Mouse (Mus musculus) monocyte, adult 2 months (primary cell): ENCODE data around the gene Isx.

Experiments used
- DNase-seq, 2 experiments: peaks; one replicate each; pipeline ENCODE4 v3.0.0; 2022; ENCODE audit warnings: low spot score in 2 of 2, low read depth in 1 of 2

The Isx gene

DNA sequence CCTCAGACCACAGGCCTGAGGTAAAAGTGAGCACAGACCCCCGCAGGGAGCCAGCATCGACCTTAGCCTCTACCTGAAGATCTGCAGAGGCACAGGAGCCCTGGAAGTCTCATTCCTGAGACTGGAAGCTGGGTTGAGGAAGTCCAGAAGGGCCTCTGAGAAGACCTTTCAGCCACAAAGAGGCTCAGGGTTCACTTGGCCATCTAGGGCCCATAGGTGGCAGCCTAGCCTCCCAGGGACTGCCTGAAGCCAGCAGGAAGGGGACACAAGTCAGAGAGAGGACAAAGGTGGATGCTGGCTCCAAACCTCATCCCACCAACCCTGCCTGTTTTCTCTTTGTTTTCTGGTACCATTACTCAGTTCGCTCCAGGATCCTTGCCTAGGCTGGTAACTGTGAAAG is at the start of gene Isx:
Gene Isx, plus strand, starts transcription at position 234 of the 400 bp plus-strand sequence.
- DNase-seq: no peak

DNA sequence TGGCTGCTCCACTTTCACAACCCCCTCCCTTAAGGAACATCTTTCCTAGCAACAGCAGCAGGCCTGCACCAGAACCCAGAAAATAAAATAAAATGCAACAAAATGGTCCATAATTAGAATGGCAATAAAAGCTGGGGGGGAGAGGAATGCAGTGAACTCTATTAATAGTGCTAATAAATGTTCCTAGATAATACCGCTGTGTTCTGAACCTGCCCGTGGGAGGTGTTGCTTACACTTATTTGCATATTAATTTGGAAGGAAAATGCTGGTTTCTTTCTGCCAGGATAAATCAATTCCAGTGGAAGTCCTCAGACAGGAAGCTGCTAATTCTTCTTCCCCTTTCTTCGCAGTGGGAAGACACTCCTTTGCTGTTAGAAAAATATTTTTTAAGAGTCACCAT is 45.3 kb upstream of the Isx start:
- no peak for DNase-seq

DNA sequence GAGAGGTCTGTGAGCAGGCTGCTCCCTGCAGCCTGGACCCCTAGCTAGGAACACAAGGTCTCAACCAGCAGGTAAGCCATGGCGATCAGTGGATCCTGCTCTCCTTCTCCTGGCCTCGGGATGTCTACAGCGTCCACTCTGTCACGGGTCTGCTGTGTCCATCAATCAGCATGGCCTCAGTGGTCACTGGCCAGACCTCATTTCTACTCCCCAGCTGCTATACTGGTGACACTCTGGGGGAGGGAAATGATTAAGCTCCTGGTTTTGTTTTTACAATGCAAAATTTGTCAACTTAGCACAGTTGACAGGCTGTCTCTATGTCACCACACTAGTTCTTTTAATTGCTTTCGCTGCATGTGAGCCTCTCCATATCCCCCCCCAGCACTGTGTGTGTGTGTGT is 41.7 kb upstream of the Isx start:
- no peak for DNase-seq

DNA sequence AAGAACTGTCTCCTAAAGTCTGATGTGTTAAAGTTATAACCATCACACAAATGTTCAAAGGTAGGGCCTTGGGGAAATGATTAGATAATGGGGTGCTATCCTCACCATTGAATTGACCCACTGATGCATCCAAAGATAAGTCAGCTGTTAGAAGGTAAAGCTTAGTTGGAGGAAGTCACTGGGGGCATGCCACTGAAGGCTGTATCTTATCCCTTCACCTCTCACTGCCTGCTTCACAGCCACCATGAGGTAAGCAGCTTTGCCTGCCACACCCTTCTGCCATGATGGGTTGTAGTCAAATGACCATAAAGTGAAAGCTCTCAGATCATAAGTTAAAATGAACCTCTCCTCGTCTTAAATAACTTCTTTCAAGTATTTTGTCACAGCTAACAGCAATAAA is 38.7 kb upstream of the Isx start:
- DNase-seq: no peak

DNA sequence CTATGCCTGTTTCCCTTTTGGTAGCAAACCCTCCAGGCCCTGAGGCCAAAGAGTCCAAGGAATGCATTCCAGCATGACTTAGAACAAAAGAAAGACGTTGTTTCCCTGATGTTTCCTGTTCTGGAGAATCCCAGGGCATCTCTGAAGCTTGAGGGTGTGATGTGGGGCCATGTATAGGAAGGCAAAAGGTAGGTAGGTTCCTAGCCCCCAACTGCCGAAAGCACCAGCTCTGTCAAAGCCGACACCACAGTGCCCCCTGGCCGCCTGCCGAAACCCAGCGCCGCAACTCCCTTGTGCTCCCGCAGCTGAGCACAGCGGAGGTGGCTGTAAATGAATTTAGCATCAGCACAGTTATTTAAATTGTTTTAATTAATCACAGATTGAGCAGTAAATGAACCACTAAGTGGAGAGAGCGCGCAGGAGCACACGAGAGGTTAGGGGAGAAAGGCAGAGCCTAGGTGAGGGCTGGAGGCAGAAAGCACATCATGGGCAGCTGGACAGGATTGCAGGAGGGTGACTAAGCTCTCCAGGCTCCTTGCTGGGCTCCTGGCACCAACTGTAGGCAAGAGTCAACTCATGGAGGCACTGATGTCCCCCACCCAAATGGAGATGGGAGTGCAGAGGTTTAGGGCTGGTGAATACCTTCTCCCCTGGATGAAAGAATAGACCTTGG is 25.5 kb upstream of the Isx start:
- DNase-seq: no peak

DNA sequence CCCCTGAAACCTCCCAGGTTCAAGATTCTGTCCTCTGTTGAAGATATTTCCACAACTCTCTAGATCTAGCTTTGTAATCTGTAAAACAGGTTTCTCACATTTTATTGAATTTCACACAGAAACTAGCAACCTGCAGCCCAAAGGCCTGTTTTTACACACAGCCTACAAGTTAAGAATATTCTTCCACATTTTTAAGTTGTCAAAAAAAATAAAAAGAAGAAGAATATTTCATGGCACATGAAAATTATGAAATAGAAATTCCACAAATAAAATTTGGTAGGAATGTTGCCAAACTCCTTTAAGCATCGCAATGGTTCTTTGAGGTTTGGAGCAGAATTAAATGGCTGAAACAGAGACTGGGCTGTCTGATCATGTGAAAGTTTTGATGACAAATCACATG is 24.3 kb upstream of the Isx start:
- DNase-seq: no peak

DNA sequence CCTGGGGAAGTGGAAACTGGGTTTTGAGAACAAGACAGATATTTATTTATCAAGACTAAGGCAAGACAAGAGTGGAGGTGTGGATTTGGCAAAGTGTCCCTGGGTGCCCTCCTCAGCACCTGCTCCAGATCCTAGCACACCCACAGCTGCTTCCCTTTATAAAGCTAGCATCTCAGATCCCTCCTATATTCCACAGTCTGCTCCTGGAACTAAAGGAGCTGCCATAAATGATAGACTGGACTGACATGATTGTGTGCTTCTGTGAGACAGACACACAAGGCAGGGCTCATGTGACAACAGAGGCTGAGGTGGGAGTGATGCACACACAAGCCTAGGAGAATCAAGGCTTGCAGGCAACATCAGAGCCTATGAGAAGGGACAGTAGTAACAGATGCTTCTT is 22.0 kb upstream of the Isx start:
- no peak for DNase-seq

DNA sequence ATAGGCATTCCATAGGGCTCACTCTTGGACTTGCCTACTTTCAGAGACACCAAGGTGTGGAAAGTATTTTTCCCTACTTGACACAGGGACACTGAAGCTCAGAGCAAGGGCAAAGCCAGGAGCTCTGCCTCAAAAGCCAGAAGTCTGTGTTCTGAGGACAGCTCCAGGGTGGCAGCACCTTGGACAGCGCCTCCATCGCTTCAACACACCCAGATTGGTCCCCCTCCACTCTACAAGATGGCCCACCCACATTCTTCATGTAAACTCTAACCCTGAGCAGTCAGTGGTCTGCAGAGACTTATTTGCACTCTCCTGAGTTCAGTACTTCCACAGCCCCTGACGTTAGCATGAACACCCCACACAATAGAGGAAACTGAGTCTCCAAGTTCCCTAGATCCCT is 21.1 kb upstream of the Isx start:
- DNase-seq: no peak

DNA sequence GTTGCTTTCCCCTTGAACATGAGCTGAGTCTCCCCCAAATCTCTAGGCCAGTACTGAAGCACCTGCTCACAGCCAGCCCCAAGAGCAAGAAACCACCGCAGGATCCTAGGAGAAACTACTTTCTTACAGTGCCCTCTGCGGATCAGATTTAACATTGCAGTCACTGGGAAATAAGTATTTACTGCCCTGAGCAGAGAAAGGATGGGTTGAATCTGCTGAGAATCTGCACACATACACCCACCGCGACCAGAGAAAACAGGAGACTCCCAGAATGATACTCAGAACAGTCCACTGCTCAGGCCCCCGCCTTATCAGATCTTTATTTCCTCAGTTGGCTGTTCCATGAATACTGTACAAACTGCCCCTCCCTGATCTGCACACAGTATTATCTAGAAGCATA is 19.5 kb upstream of the Isx start:
- no peak for DNase-seq

DNA sequence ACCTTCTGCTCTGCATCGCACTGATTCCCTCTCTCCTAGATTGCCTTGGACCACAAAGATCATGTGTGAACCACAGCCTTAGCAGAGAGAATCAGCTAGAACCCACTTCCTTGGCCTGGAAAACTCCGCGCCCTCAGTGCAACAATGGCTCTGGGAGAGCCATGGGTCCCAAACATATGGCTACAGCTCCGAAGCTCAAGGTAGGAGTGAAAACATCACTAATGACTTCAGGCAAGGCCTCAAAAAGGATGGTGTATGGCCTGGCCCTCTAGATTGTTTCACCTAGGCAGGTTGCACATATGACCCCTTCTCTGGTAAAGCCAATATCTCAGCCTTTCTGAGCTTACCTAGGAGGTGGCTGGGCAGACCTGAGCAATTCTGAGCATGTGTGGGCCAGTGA is 18.2 kb upstream of the Isx start:
- DNase-seq: no peak

DNA sequence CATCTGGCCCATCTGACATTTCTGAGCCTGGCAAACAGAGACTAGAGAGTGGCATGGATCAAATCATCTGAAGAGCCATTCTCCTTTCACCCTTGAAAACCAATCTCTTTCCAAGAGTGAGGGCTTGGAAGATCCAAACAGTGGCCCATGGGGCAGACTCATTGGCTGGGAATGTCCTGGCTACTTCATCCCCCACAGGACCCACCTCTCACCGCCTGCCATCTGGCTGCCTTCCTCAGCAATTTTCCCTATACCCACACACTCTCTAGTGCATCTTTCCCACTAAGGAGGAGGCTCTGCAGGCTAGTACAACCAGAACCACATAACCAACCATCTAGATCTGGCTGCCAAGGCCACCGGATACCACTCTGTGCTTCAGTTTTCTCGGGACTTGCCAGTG is 17.6 kb upstream of the Isx start:
- no peak for DNase-seq

DNA sequence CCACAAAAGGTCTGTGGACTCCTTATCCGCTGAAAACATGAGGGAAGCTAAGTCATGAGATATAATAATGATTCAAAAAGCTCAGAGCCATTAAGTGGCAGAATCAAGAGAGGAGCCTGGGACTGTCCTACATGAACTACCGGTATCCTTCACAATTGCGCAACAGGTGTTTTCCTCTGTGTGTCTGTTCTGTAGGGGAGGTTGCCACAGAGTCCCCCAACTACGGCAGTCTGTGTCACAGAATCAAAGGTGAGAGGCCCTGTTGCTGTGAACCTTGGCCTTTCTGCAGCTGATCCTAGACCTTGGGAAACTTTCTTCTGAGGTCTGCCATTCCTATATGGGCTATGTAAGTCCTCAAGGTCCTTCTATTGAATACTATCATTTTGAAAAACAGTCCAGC is 13.7 kb upstream of the Isx start:
- no peak for DNase-seq

DNA sequence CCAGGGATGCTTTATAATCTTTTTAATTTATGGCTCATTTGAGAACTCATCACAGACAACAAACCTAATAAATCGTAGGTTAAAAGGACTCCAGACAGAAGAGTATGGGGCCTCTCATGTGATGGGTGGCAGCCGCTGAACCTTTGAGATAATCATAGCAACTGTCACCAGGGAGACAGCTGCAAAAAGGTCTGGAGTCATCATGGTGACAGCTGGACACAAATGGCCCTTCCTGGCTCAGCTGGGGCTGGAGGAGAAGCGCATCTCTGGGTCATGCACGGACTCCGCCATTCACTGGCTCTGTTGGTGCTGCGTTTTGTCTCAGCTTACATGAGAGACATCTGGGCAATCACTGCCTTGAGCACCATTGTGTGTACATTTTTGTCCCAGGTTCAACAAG is 12.5 kb upstream of the Isx start:
- no peak for DNase-seq

DNA sequence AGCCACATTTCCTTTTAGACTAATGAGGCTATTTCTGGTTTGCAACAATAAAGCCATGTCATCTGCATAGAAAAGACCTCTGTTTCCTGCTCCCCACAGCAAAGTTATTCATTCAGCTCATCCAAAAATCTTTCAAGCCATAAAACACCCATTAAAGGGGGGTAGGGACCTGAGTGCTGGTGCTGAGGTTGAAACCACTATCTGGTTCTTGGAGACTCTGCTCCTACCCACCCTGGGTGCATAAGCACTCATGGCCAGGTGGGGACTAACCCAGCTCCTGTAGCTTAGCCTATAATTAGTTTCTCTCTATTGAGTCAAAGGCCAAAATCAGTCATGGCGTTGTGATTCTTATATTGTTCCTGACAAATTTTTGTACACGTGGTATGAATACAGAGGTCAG is 10.4 kb upstream of the Isx start:
- DNase-seq: no peak

DNA sequence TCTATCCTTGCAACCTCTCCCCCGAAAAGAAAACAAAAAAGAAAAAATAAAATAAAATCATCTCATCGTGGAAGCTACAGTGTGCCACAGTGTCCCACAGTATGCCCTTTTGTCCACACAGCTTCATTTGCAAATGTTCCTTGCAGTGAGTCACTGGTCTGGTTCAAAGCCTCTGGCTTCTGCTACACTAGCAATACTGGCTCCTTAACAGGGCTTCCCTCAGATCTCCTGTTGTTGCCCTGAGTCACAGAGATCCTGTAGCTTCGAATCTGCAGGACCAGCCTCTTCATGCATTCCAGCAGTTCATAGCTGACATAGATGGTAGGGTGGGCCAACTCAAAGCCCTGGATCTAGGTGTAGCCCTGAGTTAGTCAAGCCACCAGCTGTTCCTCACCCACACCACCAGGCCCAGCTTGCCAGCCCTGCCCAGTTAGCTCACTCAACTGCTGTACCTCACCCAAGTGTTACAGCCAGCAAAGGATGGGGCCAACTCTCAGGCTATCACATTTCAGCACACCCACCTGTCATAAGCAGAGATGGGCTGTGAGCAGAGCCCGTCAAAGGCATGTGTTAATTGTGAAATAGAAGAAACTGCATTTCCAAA is 2.5 kb upstream of the Isx start:
- DNase-seq: no peak

DNA sequence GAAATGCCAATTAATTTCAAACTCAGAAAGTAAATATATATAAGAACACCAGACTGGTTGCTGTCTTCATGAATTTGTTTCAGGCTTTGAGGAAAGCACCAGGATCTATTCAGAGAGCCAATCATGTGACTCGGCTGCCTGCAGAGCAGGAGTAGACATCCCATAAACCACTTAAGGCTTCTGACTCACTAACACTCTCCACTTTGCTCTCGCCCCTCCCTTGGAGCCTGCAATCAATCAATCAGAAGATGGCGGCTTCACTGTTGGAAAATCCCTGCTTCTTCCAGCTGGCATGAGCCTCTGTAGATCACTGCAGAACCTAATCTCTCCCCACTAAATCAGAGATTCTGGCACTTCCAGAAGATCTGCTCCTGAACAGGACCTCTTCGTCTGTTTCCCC is 1.3 kb upstream of the Isx start:
- no peak for DNase-seq

DNA sequence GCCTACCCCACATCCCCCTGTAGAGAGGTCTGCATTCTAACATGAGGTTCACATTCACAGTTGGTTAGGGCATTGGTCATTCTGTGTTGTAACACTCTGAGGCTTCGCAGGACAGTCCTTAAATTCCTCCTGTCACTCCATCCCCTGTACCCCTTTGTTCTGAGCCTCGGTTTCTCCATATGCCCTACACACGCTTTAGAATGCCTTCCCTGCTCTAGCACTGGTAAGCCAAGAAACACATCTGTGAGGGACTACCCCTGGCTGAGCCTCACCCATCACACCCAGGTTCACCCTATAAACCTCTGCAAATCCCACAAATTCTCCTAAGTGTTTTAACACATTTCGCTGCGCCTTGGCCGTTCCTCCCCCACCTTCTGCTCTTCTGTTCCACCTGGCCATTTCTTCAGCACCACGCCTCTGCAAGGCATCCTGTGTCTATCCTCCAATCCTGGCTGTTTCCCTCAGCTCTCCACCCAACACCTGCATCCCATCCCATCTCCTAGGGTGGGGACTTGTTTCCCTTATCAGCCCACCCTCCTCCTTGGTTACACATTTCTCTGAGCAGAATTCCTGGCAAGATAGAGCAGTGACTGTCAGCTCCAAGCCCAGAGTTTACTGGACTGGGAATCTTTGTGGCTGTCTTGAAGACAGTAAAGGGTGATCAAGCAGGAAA is 686 bp upstream of the Isx start:
- no peak for DNase-seq

DNA sequence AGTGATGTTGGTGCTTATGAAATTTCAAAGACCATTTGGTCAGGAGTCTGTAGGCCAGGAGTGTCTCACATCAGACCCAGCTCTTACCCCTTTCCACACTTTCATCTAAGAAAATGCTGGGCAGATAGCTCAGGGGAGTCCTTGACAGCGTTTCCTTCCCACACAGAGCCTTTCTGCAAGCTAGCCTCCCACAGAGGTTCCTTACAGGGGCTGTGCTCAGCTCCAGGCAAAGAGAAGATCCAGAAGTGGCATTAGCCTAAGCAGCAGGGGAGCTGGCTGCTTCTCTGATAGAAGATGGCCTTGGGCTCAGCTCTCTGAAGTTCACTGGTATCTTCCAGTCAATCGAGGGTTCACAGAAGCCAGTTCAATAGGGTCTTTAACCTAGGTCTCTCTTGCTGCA is 1.6 kb downstream of the Isx start:
- DNase-seq: no peak

DNA sequence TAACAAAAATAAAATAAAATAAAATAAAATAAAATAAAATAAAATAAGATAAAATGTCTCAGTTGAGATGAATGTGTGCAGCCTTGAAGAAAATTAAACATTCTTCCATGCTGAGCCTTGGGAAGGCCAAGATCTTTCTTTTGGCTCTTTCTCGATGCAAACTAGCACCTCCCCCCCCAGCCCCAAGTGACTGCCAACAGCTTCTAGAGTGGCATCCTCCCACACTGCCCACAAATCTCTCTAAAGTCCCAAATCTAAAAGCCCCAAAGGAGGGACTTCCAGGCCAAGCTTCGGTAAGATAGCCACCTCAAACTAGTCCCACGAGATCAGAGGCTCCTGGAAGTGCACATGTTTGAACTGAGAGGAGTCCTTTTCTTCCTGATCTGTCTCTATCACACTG is 5.7 kb downstream of the Isx start:
- no peak for DNase-seq

DNA sequence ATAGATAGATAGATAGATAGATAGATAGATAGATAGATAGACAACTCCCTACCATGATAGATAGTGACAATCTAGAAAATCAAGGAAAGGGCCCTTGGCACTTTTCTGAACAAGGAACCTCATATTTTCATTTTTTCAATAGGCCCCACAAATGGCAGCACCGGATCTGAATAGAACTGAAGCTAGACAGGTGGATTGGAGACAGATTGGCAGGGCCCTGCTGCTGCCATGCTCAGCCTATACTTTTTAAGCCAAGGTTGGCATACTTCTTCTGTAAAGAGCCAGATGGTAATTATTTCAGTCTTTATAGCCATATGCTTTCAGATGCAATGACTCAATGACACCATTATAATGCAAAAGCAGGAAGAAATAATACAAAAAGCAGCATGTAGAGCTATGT is 15.8 kb downstream of the Isx start:
- no peak for DNase-seq

DNA sequence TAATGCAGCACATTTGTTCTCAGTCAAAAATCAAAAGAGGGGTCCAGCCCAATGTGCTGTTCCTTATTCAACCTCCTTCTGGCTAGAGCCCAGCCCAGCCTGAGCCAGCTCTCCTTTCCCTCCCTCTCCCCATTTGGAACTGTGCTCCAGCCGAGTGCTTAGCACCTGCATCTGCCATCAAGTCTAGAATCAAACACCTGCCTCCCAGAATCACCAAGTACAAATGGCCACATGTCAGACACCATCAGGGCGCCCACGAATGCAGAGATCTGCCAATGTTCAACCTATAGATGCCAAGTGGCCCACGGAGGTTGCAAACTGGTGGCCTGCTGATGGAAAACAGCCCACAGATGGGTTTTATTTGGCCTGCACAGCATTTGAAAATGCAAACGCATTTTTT is 18.1 kb downstream of the Isx start:
- no peak for DNase-seq

DNA sequence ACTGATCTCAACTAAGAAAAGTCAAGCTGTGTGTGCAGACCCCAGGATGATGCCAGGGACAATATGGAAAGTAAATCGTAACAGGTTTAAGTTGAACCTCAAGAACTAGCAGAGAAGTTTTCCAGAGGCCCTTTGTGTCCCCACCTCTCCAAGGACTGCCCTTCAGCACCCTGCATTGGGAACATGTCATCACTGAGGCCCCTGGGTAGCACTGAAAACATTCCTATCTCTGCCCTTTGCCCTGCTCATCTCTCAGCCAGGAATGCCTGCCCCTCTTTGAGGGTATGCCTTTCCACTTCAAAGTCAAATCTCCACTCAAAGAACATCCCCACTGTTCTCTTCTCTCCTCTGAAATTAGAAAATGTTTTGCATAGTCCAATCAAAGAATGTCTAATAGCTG is 23.3 kb downstream of the Isx start:
- no peak for DNase-seq

DNA sequence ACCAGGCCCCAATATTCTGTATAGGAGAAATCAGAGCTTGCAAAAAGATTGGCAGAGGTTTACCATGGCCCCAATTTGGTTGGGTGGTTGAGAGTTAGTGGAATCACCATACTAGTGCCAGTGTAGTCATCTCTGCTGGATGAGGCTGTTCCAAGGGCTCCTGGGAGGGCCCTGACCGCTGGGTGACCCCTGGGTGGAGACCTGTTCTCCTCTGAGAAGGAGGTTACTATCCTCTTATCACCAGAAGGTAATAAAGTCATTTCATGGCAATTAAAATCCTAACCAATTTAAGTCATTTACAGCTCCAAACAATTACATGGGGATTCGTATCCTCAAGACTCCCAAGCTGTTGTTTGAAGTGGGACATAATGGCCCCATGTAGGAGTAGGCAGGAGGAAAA is 24.3 kb downstream of the Isx start:
- DNase-seq: no peak
